In the genomic region with DNA sequence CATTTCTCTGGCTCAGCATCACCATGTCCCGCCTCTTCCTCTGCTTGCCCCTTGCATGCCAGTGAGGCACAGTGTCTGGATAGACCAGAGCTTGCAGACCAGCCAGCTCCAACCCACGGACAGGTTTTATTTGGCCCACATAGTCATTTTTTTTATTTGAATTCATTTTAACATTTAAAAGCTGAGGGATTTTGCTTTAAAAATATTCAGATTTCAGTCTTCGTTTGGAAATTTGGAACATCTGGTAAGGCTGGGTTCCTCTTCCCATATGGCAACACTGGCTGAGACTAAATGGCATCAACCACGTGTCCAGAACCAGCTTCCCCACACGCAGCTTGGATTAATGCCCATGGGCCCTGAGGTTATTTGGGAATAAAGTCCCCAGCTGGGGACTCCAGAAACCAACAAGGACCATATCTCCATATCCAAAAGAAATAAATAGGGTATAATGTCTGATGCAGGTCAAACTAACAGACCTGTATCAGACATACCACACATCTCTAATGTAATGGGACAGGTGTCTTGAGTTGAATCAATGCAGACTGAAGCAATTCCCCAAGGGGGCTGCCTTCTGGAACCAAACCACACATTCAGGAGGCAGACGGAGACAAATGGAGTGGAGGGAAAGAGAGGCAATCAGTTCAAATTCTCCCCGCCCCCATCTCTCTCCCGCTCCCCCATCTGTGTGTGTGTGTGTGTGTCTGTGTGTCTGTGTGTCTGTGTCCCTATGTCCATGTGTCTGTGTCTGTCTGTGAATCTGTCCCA, we compare ENCODE assay signal across 19 mouse cellular contexts. TPM values are rescaled to one million over a fixed set of nuclear protein-coding genes. Genes with fewer than 3 reads are reported as not detected.
A peak's percentile ranks its signal among the peaks of the same experiment; 100 is the strongest.
DNase-seq lines count a peak whose midpoint lies in the region.
"Had no signal": no experiment of that assay in that cellular context is flagged by ENCODE, and none has a peak within 500 bp of the region (broad histone marks: within the 10 kb centered on the region; RNA-seq: fewer than 3 reads in every experiment).

No protein-coding gene starts in this region.

- DNase-seq in cerebellum, postnatal 10 days = peak; percentile 55 to 59
- no peak for DNase-seq in cerebellum, adult 11 months
- DNase-seq in layer of hippocampus, adult 11-12 months (ENCODE audit: low spot score) = peak; percentile 46
- no peak for DNase-seq in layer of hippocampus, postnatal 14 days (ENCODE audit: low spot score in 2 of 2)
- peak; percentile 26 for DNase-seq in retina, postnatal 1 day
- no peak for DNase-seq in retina, embryonic 14.5 days (ENCODE audit: low spot score)
- peak; percentile 39 to 50 for DNase-seq in right cerebral cortex, postnatal 36 days (ENCODE audit: low spot score in 2 of 2)
- DNase-seq in ovary, postnatal 36 days (ENCODE audit: low spot score) = no peak
- DNase-seq: adrenal gland, adult 8-10 months; cerebellum, adult 18-20 months; gastrocnemius, postnatal 25 days; heart, adult 18-20 months; heart, postnatal 10 days; kidney, adult 2 months; kidney, postnatal 4 days; layer of hippocampus, postnatal 36 days; thymus, postnatal 14 days had no signal

RNA-seq across cellular contexts. Expression of a gene that starts 2.0 kb away (rescaled TPM):
- total RNA-seq in layer of hippocampus, postnatal 14 days (2021) = 100 to 1,000 TPM; 671 to 757 TPM

RNA-seq across cellular contexts. Expression of a gene that starts 19.6 kb away (rescaled TPM):
- 100 to 1,000 TPM; 157 to 196 TPM for total RNA-seq in layer of hippocampus, postnatal 14 days (2021)

RNA-seq across cellular contexts. Expression of a gene that starts 32.9 kb away (rescaled TPM):
- 1 to 10 TPM; 5.2 to 6.2 TPM for total RNA-seq in layer of hippocampus, postnatal 14 days (2021)

RNA-seq across cellular contexts. Expression of a gene that starts 47.4 kb away (rescaled TPM):
- total RNA-seq in layer of hippocampus, postnatal 14 days (2021) = 1 to 10 TPM; 1.1 to 1.4 TPM
- total RNA-seq: hematopoietic stem cell, adult 5-6 weeks; megakaryocyte progenitor cell, adult 5-6 weeks had no signal

RNA-seq across cellular contexts. Expression of a gene that starts 54.2 kb away (rescaled TPM):
- 1 to 10 TPM; 4.0 to 6.8 TPM for total RNA-seq in layer of hippocampus, postnatal 14 days (2021)

Comparison
In these comparisons a context has a peak if more than half of its experiments do, and no peak if none do; other contexts are left out.
1. DNase-seq: peak in cerebellum, postnatal 10 days (2 of 2), layer of hippocampus, adult 11-12 months (single experiment), retina, postnatal 1 day (single experiment) and right cerebral cortex, postnatal 36 days (2 of 2); none in cerebellum, adult 11 months (single experiment), layer of hippocampus, postnatal 14 days (0 of 2), retina, embryonic 14.5 days (single experiment) and ovary, postnatal 36 days (single experiment).